Mouse (Mus musculus) megakaryocyte-erythroid progenitor cell, adult 5 weeks (primary cell): Measurements from ENCODE around the gene Cx3cr1. TPM values are rescaled to one million over a fixed set of nuclear protein-coding genes. Genes with fewer than 3 reads are reported as not detected.

Experiments used
- polyA plus RNA-seq: library from polyadenylated mRNA; stranded (reverse); fragments of >175 nt; gene quantifications from 2 replicates; pipeline ENCODE4 v1.2.3, GENCODE M21; 2012

The Cx3cr1 gene
- 0.60 and 1.2 TPM in 2 replicates for polyA plus RNA-seq

DNA sequence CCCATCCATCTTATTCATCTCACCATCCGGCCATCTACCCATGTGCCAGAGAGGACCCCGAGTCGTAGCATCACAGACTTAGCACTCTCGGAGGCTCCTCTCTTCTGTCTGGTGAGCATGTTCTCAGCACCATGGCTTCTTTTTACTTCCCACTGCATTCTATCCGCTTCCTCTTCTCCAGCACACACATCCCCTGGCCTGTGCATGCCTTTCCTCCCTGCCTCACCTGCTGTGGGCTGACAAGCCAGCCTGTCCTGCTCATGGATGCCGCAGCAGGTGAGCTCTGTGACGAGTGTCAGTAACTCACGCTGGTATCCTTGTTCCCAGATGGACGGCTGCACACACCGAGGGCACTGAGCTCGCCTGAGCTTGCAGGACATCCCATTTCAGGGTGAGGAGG is at the start of gene Cx3cr1:
Gene Cx3cr1 (minus strand): TSS at position 101 of the 400 bp plus-strand sequence.

DNA sequence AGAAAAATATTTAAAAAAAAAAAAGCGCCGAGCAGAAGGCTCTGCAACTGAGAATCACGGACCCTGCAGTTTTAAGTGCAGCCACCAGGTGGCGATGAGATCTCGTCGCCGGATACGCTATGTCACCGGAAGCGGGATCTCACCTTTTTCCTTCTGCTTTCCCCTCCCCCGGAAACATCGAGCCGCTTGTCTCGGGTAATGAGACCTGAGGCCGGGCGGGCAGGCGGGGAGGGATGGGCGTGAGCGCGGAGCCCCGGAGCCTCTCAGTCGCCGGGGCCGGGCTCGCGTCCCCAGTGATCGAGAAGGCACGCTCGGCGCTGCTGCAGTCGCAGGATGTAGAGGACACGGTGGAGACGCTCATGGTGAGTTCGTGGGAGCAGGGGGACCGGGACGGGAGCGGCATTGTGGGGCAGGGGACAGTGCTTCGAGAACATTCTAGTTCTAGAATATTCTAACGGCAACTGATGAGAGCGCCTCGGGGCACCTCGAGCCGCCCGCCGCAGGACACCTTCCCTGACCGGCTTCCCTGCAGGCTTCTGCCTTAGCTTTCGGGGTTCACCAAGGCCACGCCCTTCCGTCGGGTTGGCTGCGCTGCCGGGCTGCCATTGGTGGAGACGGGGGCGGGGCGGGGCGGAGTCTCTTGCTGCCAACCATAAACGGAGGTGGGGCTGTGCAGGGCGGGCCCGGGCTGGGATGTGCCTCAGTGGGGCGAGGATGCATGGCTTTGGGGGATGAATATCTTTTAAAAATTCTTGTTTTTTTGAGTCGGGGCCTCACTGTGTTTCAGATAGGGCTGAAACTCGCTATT is 40.7 kb upstream of the Cx3cr1 start, which contains the start of gene Slc25a38:
Gene Slc25a38 (plus strand): TSS at position 164 of the 808 bp plus-strand sequence.

DNA sequence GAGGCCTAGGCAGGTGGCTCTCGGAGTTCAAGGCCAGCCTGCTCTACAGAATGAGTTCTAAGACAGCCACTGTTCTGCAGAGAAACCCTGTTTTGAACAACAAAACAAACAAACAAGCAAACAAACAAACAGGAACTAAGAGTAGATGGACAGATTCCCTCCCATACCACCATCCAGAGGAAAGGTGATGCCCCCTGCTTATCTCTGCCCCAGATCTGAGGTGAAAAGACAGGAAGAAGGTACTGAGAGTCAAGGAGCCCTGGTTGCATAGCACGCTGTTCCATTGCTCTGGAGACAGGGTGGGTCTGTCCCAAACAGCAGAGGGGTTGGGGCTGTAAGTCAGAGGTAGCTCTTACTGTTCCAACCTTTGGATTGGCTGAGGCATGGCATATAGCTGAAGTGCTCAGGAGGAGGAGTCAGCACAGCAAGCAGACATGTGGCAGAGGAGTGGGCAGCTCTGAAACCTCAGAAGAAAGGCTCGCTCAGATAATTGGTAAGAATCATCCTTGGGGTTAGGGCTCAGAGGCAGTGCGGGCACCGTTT is 22.1 kb upstream of the Cx3cr1 start, which contains the start of gene Ccr8:
Gene Ccr8 (plus strand): TSS at position 419 of the 543 bp plus-strand sequence.

DNA sequence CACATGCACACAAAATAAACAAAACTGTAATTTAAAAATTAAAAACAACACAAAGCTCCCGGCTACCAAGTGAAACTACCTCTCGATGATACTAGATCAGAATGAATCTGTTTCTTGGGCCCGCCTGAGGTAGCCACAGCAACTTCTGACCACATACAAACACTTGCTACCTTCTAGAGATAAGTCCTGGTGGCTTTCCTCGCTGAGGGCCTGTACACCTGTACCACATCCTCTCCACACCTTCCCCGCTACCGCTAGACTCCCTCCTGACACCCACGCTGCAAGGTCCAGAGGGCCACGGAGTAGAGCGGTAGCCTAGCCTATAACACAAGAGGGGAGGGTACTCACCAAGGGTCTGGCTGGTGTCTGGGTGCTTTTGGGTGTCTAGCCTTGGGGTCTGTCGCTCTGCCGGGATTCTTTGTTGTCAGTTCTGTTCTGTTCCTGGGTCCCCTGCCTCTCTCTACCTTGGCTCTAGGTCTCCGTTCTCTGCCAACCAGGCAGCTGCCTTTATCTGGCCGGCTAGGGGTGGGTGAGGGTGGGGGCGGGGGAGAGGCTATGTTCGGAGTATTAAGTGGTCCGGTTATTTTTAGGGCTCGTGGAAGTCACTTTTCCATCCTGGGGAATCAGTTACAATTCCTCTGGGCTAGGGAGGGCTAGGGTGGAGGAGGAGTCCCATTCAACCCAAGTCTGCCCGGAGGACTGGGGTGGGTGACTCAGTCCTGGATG is 46.4 kb downstream of the Cx3cr1 start, which contains the start of gene Xirp1:
Gene Xirp1 (minus strand): TSS at position 513 of the 726 bp plus-strand sequence.

DNA sequence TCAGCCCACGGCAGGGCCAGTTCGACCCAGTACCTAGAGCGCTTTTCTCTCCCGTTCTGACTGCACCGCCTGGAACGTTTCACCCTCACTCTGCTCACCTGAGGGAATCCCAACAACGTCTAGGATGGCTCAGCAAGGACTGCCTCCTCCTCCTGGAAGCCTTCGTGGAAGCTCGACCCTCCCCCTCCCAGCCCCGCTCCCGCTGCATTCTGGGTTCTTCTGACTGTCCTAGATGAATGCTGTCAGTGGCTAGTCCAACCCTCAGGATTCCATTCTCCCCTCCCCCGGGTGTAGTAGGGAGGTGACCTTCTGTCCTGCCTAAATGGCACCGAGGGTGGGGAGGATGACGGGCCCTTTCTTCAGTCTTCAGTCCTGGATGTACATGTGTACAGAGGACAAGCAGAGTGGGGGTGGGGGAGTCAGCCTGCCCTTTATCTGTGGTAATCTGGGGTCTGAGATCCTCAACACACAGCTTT is 85.1 kb downstream of the Cx3cr1 start, which contains the start of gene Csrnp1:
Gene Csrnp1 (minus strand): TSS at position 123 of the 476 bp plus-strand sequence.

DNA sequence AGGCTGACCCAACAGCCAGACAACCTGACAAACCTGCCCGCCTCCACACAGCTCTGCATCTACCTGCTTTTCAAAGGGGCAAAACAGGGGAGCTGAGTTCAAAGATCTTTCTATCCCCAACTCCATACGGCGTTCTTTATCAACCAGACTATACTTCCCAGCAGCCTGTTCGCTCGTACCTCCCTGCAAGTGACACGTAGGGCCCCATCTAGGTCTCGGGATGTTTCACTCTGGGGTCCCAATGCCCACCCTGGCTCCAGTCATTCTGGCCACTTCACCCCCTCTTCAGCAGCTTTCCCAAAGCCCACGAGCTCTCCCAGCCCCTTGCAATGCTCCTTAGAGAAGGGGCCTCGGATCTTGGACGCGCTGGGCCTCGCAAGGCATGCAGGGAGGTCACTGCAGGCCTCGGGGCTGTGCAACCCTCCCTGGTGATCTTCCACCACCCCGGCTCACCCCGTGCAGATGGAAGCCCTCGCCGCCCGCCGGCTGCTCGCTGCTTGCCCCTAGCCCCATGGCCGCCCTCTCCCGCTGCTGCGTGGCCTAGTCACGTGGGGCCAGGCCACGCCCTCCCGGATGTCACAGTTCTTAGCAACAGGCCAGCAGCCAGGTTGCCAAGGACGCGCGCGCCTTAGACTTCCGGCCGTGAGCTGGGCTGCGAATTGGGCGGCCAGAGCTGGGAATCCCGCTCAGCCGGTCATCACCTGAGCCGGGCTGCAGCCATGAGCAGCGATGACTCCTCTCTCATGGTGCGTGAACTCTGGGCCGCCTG is 132.5 kb downstream of the Cx3cr1 start, which contains the start of the genes Gorasp1 and Ttc21a:
Gene Gorasp1 (minus strand): TSS at position 561 of the 769 bp plus-strand sequence.
Gene Ttc21a (plus strand): TSS at position 602 of the 769 bp plus-strand sequence.

DNA sequence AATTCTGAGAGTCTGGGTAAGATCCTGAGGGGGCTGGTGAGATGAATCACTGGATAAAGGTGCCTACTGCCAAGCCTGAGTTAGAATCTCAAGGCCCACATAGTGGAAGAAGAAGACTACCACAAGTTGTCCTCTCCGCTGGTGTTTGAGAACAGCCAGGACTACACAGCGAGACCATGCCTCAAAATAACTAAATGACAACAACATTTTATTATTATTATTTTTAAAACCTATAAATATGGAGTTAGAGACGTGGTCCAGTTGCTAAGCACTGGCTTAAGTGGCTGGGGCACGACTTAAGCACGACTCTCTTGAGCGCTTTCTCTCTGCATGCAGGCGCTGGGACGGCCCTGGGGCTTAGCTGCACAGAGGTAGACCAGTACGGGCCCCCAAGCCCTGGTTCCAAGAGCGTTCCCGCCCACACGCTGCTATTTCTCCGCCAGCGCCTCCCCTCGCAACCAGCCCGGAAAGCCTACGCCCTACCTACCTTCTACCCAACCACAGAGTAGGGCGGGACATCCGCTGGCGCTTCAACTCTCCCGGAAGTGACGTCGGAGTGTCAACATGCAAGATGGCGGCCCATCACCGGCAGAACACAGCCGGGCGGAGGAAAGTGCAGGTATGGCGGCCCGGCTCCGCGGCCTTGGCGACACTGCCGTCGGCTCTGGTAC is 175.2 kb downstream of the Cx3cr1 start, which contains the start of gene Wdr48:
Gene Wdr48 (plus strand): TSS at position 540 of the 671 bp plus-strand sequence.

Other genes with a start within 250 kb of the Cx3cr1 start
- not detected in 2 replicates for gene Scn11a, start 244.4 kb downstream of the Cx3cr1 start, polyA plus RNA-seq
- gene Wdr48, start 175.0 kb downstream of the Cx3cr1 start, polyA plus RNA-seq = 16.2 and 17.0 TPM in 2 replicates
- gene Gorasp1, start 132.3 kb downstream of the Cx3cr1 start, polyA plus RNA-seq = 19.8 and 27.4 TPM in 2 replicates
- gene Ttc21a, start 132.3 kb downstream of the Cx3cr1 start, polyA plus RNA-seq = 2.6 and 3.3 TPM in 2 replicates
- gene Csrnp1, start 85.2 kb downstream of the Cx3cr1 start, polyA plus RNA-seq = 286 and 324 TPM in 2 replicates
- not detected in 2 replicates for gene Xirp1, start 46.3 kb downstream of the Cx3cr1 start, polyA plus RNA-seq
- gene Ccr8, start 22.2 kb upstream of the Cx3cr1 start, polyA plus RNA-seq = not detected in 2 replicates
- gene Slc25a38, start 40.5 kb upstream of the Cx3cr1 start, polyA plus RNA-seq = 44.5 and 58.9 TPM in 2 replicates
- 9,060 and 9,210 TPM in 2 replicates for gene Rpsa, start 57.8 kb upstream of the Cx3cr1 start, polyA plus RNA-seq
- gene Mobp, start 79.8 kb upstream of the Cx3cr1 start, polyA plus RNA-seq = not detected in 2 replicates
- 0.54 and 0.56 TPM in 2 replicates for gene Myrip, start 231.6 kb upstream of the Cx3cr1 start, polyA plus RNA-seq